Mouse (Mus musculus) ovary, postnatal 10 days (tissue): ENCODE measurements around the gene Gas7.

Experiments
- DNase-seq: peaks from one replicate; pipeline ENCODE4 v3.0.0; 2022; ENCODE audit warnings: low spot score

Gas7 gene

GRCm38 (mm10) chr11:67574344-67574743, 119.1 kb downstream of the Gas7 start:
- DNase-seq: no peak

DNA sequence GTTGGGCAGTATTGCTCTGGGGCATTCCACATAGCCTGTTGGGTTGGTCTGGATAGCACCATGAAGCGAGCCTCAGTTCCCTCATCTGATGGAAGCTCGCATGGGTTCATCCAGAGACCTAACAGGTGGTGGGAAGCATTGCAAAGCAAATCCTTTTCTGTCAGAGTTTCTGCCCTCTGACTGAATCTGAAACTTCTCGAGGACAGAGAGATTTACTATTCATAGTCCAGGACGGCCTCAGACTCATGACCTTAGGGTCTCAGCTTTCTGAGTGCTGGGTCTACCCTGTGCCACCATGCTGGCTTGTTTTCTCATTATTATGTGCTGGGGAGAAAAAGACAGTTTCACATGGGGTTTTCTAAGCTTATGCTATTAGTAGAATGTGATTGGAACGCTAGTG, 122.2 kb downstream of the Gas7 start:
- DNase-seq: no peak

DNA sequence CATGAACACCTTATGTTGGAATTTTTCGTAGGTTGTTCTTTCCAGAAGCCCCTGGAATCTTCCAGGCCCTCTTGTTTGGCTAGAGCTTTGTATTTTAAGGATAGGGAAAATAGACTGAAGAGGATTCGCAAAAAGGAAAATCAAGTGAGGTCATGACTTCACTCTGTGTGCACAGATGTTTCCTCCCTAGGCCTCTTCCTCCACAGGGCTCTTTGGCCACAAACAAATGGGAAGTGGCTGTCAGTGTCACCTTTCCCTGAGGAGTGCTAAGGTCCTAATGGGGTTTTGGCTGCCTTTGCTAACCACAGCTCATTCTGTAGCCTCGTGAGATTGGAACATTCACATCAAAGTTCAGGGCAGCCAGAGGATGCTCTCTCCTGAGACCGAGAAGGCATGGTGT, 122.8 kb downstream of the Gas7 start:
- no peak for DNase-seq

DNA sequence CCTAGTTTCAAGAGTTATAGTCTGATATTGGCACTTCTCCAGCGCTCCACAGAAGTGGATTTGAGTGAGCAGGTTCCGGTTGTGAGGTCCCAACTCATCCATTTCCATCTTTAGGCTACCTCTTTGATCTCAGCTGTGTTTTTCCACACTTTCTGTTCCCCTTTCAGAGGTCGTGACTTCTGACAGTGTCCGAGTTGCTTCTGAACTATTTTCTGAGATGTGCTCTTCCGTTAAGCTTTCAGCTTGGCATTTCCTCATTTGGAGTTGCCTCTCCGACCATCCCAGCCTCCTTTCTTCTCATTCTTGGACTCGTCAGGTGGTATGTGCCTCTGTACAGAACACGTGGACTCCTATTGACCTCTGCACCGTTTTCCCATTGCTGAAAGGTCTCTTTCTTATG, 123.9 kb downstream of the Gas7 start:
- DNase-seq: no peak

DNA sequence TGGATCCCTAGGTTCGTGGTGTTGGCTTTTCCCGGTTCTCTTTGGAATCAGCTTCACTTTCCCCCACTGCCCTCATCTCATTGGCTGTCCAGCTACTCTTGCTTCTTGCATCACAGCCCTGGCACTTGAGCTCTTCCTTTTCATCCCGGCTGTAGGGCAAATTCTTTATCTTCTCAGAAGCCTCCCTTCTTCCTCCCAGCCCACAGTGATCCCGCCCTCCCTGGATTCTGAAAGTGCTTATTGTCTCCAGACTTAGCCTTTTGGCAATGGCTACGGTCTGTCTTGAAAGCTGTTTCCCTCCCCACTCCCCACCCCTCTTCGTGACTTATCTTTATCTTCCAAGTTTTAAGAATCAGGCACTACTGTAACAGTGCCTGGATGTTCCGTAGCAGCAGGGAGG, 126.3 kb downstream of the Gas7 start:
- no peak for DNase-seq

DNA sequence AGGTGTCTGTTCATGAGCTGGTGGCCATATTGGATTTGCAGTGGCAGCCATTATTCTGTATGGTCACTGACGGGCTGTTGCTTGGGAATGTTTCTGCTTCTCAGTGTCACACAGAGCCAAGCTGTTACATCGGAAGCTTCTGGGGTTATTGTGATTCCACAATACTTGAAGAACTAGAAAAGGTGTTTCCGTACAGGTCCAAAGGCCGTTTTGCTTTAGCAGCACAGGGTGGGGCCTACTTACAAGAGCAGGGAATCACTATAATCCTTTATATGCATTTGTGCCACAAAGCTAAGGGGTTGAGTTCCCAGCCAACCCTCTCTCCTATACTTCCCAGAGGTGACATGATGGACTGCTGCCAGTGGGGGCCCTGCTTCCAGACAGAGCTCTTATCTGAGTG, 127.3 kb downstream of the Gas7 start:
- no peak for DNase-seq

GRCm38 (mm10) chr11:67585016-67585415, 129.8 kb downstream of the Gas7 start:
- DNase-seq: no peak

GRCm38 (mm10) chr11:67585629-67586028, 130.4 kb downstream of the Gas7 start:
- DNase-seq: no peak

- DNase-seq: no peak
These were observed 131.2 kb downstream of the Gas7 start for GRCm38 (mm10) chr11:67586231-67586994.

DNA sequence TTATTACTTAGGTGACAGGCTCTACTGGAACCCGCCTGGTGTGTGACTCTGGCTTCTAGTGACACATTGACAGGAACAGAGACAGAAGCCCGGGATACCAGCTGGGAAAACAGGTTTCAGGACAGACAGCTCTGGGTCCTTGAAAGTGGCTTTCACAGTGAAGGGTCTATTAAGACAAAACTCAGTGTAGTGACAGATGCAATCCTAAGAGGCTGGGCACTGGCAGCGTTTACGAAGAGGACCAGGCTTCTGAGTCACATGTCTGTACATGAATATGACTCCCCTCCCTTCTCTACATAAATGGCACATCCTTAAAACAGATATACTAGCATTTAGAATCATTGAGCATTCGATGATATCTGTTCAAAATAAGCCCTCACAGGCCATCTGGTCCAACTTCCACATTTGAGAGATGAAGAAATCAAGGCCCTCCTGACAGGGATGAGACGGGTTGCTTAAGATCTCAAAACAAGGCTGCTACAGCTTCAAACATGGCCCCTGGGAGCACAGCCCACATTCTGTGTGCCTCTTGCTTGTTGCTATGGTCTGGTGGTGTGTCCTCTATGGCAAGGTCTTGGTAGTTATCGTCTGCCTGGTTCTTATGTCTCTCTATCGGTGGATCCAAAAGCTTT, 133.1 kb downstream of the Gas7 start:
- no peak for DNase-seq

- DNase-seq: no peak
These were observed 133.6 kb downstream of the Gas7 start for GRCm38 (mm10) chr11:67588828-67589314.

DNA sequence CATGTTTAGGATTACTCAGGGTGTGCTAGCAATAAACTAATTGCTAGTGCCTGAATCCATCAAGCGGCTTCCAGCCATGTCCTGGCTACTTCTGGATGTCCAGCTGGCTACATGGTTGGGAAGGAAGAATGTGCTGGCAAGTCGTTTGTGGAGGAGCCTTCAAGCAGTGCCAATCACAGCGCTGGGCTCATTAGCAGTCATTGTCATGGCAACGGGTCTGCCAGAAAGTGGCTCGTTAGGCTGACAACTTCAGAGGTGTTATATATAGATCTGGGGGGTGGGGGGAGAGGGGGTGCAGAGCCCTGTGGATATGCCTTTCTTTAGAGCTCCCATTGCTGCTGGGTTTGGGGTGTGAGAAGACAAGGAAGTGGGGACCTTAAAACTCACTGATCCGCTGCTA, 141.0 kb downstream of the Gas7 start:
- no peak for DNase-seq

GRCm38 (mm10) chr11:67596856-67597255, 141.6 kb downstream of the Gas7 start:
- no peak for DNase-seq

- DNase-seq: no peak
These were observed 142.2 kb downstream of the Gas7 start for GRCm38 (mm10) chr11:67597388-67597787.

GRCm38 (mm10) chr11:67599141-67599540, 143.9 kb downstream of the Gas7 start:
- no peak for DNase-seq

DNA sequence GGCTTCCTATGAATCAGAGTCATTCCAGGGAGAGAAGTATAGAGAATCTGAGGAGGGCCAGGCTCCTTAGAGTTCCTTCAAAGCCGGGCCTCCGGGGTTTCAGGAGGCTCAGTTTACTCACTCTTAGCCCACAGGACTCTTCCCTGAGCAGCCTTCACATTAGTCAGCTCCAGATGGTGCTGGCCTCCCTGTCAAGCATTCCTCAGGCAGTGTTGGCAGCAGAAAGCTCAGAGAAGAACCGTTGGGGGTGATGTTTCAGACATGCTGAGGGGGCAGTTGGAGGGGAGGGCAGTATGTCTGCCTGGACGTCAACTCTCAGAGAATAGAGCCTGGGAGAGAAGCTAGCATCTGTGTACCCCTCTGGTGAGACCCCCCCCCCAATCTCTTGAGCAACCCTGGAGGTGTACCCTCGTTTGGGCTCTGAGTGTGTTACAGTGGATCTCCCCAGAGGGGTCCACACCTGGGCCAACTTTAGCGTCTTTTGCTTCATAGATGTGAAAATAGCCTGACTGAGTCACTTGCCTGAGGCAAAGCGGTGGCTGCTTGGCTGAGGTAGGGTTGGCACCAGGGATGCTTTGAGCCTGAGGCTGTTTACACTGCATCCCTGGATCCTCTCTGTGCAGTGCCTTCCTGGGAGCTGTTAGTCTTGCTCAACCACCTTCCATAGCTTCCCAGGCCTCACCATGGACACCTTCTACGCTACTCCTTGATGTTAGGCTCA, 145.6 kb downstream of the Gas7 start:
- DNase-seq: no peak

GRCm38 (mm10) chr11:67602711-67603369, 147.6 kb downstream of the Gas7 start:
- DNase-seq: no peak

- DNase-seq: no peak
These were observed 149.2 kb downstream of the Gas7 start for GRCm38 (mm10) chr11:67604481-67604880.

DNA sequence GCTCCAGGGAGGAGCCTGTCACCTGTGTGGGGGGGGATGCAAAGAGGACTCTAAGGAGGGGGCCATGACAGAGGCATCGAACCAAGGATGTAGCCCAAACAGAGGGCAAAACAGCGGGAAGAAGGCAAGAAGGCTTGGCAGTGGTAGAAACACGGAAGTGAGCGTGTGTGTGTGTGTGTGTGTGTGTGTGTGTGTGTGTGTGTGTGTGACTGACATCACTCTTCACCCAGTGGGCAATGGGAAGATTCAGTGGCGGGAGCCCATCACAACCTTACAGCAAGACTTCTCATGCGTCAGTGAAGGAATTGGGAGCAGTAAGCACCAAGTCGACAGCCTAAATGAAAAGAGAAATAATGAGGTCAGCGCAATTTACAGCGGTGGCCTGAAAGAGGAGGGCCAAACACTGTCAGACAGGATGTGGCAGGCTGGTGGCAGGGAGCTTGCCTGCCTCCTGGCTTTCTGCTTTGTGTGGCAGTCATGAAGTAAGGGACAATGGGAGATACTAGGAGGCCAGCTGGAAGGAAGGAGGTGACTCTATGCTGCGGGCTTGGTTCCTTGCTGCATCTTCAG, 153.0 kb downstream of the Gas7 start:
- no peak for DNase-seq

DNA sequence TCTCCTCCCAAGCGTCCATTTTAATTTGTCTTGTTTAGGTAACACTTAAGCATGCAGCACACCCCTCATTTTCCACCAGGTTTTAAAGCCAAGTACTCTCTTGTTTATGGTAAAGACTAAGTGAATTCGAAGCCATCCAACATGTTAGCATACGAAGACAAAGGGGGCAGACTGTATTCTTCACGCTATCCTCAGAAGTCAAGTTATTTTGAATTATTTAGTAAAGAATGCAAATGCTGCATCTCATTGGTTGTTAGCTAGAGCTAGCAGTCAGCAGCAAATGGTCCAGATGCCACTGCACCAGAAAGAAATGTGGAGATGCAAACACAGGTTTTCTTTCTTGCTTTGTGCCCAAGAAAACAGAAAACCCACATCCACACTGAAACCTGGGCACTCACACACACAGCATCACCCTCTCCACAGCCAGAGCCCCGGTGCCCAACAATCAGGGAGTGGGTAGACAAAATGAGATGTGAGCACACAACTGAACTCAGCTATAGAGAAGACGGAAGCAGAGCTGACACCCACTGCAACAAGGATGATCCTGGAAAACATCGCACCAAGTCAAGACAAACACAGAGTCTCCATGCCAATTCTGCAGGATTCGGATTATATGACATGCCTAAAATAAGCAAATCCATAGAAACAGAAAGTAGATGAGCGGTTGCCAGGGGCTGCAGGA, 157.1 kb downstream of the Gas7 start:
- DNase-seq: no peak

DNA sequence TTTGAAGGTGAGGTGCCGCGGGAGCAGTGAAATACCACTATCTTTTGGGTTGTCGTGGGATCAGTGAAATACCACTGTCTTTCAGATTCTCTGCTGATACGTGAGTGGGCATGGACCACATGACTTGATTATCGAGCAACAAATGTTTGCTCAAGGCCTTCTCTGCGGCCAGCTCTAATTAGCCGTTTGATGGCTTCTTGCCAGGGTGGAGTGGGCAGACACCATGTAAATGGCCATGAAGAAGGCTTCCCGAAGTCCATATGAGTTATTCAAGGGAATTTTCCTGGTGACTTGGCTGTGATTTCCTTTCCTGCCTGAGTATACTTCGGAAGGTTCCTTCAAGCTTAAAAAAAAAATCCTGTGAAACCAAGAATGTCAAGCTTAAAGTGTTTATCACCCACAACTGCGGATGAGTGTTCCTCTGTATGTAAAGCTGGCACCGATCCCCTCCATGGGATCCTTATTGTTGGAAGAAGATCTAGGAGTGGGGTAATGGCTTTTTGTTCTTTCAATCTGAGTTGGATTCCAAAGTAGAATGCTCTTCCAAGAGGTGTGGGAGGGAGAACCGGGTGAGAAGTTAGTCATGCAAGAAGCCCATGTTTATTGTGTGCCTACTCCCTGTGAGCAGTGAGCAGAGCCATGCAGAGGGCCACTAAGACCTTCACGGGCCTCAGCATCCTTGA, 161.5 kb downstream of the Gas7 start:
- DNase-seq: no peak
